Mouse (Mus musculus): ENCODE results near the gene Gpd1. TPM values are rescaled to one million over a fixed set of nuclear protein-coding genes. Genes with fewer than 3 reads are reported as not detected.

Gpd1 gene
- polyA plus RNA-seq, 1 experiment from 2014 or later: 0.53 TPM

DNA sequence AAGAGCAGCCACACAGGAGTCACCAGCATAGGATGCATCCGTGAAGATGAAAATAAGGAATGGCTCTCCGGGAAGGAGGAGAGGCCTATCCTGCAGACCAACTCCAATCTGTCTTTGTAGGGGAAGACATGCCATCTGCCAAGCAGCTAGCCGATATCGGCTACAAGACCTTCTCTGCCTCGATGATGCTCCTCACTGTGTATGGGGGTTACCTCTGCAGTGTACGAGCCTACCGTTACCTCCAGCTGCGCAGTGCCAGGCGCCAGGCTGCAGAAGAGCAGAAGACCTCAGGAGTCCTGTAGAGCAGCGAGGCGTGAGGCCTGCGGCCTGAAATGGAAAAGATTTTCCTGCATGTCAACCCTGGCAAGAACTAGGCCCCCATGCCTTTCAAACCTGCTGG is 10.2 kb downstream of the Gpd1 start:
- ATAC-seq (replicated peaks; ENCODE audit: low FRiP score) (no peak), DNase-seq (ENCODE audit: low spot score) (no peak)
- peaks cover 8% of the 10 kb centered on the region; the same call in 1 of the 2 replicates for H3K4me1 ChIP-seq (replicated peaks; ENCODE audit: control insufficient read depth, insufficient read depth, low read length)
- H3K4me3 ChIP-seq (ENCODE audit: low read depth, low read length): no peak overlapping the region
- H3K9ac ChIP-seq (ENCODE audit: low read length): no peak overlapping the region
- no peak overlapping the region for H3K4me2 ChIP-seq (ENCODE audit: low read depth, low read length, severe bottlenecking)
- H3K36me3 ChIP-seq (ENCODE audit: control insufficient read depth, insufficient read depth, low read length): peaks cover 3% of the 10 kb centered on the region; the same call in 1 of the 2 replicates
- no peak overlapping the region for H3K27ac ChIP-seq (ENCODE audit: low read depth, low read length)
- no peaks in the 10 kb centered on the region for H3K9me3 ChIP-seq (ENCODE audit: control insufficient read depth, low read length)
- H3K27me3 ChIP-seq (ENCODE audit: control insufficient read depth, insufficient read depth, low read length): no peaks in the 10 kb centered on the region
- WGBS: 96% methylated on average over 12 of the region's 12 CpGs

DNA sequence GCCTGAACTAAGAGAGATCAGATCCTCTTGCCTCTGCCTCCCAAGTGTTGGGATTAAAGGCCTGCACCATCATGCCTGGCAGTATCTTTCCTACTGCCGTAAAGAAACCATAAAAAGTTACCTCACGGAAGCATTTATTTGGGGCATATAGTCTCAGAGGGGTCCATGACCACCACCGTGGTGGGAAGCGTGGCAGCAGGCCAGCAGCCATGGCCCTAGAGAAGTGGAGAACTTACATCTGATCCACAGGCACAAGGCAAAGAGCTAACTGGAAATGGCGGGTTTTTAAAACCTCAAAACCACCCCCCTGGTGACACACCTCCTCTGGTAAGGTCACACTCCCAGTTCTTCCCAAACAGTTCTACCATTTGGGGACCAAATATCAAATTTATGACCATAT is 10.9 kb downstream of the Gpd1 start:
- Histone ChIP-seq H3K4me1 (replicated peaks; ENCODE audit: control insufficient read depth, insufficient read depth, low read length) (peaks cover 8% of the 10 kb centered on the region; the same call in 1 of the 2 replicates), H3K9me3 (ENCODE audit: control insufficient read depth, low read length) (no peaks in the 10 kb centered on the region), H3K27me3 (ENCODE audit: control insufficient read depth, insufficient read depth, low read length) (no peaks in the 10 kb centered on the region), H3K27ac (ENCODE audit: low read depth, low read length) (no peak overlapping the region), H3K36me3 (ENCODE audit: control insufficient read depth, insufficient read depth, low read length) (peaks cover 3% of the 10 kb centered on the region; the same call in 1 of the 2 replicates), H3K4me3 (ENCODE audit: low read depth, low read length) (no peak overlapping the region), H3K4me2 (ENCODE audit: low read depth, low read length, severe bottlenecking) (no peak overlapping the region), H3K9ac (ENCODE audit: low read length) (no peak overlapping the region)
- no peak for DNase-seq (ENCODE audit: low spot score)
- 97% methylated on average over 5 of the region's 5 CpGs for WGBS
- no peak for ATAC-seq (replicated peaks; ENCODE audit: low FRiP score)

DNA sequence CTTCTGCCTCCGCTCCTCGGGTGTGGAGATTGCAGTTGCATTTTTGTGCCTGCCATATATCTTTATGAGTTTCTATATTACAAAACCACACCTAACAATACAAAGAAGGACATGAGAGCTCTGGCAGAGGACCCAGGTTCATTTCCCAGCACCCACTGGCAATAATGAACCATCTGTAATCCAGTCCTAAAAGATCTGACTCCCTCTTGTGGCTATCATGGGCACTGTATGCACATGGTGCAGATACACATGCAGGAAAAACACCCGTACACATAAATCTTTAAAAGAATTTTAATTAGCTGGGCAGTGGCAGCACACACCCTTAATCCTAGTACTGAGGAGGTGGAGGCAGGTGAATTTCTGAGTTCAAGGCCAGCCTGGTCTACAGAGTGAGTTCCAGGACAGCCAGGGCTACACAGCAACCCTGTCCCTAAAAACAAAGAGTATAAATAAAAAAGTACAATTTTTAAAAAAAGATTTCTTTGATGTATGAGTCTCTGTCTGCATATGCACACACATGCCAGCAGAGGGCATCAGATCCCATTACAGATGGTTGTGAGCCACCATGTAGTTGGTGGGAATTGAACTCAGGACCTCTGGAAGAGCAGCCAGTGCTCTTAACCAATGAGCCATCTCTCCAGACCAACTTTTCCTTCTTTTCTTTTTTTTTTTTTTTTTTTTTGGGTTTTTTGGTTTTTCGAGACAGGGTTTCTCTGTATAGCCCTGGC is 11.9 kb downstream of the Gpd1 start:
- H3K27ac ChIP-seq (ENCODE audit: low read depth, low read length): no peak overlapping the region
- no peaks in the 10 kb centered on the region for H3K9me3 ChIP-seq (ENCODE audit: control insufficient read depth, low read length)
- WGBS: 95% methylated on average over 3 of the region's 4 CpGs
- DNase-seq (ENCODE audit: low spot score) (no peak), ATAC-seq (replicated peaks; ENCODE audit: low FRiP score) (no peak)
- H3K9ac ChIP-seq (ENCODE audit: low read length): no peak overlapping the region
- no peaks in the 10 kb centered on the region for H3K27me3 ChIP-seq (ENCODE audit: control insufficient read depth, insufficient read depth, low read length)
- H3K4me2 ChIP-seq (ENCODE audit: low read depth, low read length, severe bottlenecking): no peak overlapping the region
- H3K4me1 ChIP-seq (replicated peaks; ENCODE audit: control insufficient read depth, insufficient read depth, low read length): peaks cover 3% of the 10 kb centered on the region; the same call in 1 of the 2 replicates
- peaks cover 3% of the 10 kb centered on the region; the same call in 1 of the 2 replicates for H3K36me3 ChIP-seq (ENCODE audit: control insufficient read depth, insufficient read depth, low read length)
- no peak overlapping the region for H3K4me3 ChIP-seq (ENCODE audit: low read depth, low read length)

DNA sequence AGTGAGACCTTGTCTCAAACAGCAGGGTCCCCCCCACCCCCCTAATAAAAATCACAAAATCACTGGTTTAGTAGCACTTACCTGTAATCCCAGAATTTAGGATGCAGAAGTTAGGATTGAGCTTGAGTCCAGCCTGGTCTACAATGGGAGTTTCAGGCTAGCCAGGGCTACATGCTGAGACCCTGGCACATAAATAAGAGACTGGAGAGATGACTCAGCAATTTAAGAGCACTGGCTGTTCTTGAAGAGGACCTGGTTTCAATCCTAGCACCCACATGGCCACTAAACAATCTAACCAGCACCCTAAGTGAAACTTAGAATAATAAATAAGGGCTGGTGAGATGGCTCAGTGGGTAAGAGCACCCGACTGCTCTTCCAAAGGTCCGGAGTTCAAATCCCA is 13.9 kb downstream of the Gpd1 start:
- H3K9me3 ChIP-seq (ENCODE audit: control insufficient read depth, low read length): no peaks in the 10 kb centered on the region
- ATAC-seq (replicated peaks; ENCODE audit: low FRiP score) (no peak), DNase-seq (ENCODE audit: low spot score) (no peak)
- no peaks in the 10 kb centered on the region; the same call in 1 of the 2 replicates for H3K4me1 ChIP-seq (replicated peaks; ENCODE audit: control insufficient read depth, insufficient read depth, low read length)
- WGBS: 97% methylated on average over 2 of the region's 2 CpGs
- no peak overlapping the region for H3K4me3 ChIP-seq (ENCODE audit: low read depth, low read length)
- H3K27ac ChIP-seq (ENCODE audit: low read depth, low read length): no peak overlapping the region
- H3K36me3 ChIP-seq (ENCODE audit: control insufficient read depth, insufficient read depth, low read length): peaks cover 3% of the 10 kb centered on the region; the same call in 1 of the 2 replicates
- no peaks in the 10 kb centered on the region for H3K27me3 ChIP-seq (ENCODE audit: control insufficient read depth, insufficient read depth, low read length)
- H3K4me2 ChIP-seq (ENCODE audit: low read depth, low read length, severe bottlenecking): no peak overlapping the region
- H3K9ac ChIP-seq (ENCODE audit: low read length): no peak overlapping the region

DNA sequence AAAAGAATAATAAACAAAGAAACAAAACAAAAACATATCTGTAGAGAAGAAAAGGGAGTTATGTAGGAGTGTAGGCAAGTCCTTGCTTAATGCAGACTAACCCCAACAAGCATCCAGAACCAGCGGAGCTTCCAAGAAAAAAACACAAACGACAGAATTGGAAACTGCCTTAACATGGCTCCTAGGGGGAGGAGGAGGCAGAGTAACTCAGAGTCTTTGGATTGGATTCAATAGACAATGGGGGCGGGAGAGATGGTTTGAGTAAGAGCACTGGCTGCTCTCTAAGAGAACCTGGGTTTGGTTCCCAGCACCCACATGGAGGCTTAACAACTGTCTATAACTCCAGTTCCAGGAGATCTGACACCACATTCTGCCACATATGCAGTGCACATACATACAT is 14.4 kb downstream of the Gpd1 start:
- H3K9me3 ChIP-seq (ENCODE audit: control insufficient read depth, low read length): no peaks in the 10 kb centered on the region
- H3K4me1 ChIP-seq (replicated peaks; ENCODE audit: control insufficient read depth, insufficient read depth, low read length): no peaks in the 10 kb centered on the region; the same call in 1 of the 2 replicates
- ATAC-seq (replicated peaks; ENCODE audit: low FRiP score) (no peak), DNase-seq (ENCODE audit: low spot score) (no peak)
- no peaks in the 10 kb centered on the region for H3K27me3 ChIP-seq (ENCODE audit: control insufficient read depth, insufficient read depth, low read length)
- H3K9ac ChIP-seq (ENCODE audit: low read length): no peak overlapping the region
- no peak overlapping the region for H3K4me2 ChIP-seq (ENCODE audit: low read depth, low read length, severe bottlenecking)
- no peak overlapping the region for H3K4me3 ChIP-seq (ENCODE audit: low read depth, low read length)
- WGBS: 92% methylated on average over 3 of the region's 3 CpGs
- no peak overlapping the region for H3K27ac ChIP-seq (ENCODE audit: low read depth, low read length)
- H3K36me3 ChIP-seq (ENCODE audit: control insufficient read depth, insufficient read depth, low read length): peaks cover 3% of the 10 kb centered on the region; the same call in 1 of the 2 replicates

DNA sequence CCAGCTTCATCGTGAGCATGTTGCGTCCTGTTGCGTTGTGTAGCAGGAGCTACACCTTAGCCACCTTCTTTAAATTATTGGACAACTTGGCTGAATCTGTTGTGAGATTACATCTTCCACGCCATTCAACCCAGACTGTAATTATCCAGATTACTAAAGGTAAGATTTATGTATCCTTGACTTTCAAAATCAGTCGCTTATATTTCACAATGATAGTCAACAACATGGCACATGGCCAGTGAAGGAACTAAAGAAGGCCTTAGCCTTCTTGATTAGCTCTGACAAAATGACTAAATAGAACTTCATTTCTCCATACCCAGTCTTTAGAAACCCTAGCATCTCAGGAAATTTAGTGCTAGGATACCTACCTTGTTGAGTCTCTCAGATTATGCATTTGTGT is 15.9 kb downstream of the Gpd1 start:
- H3K9ac ChIP-seq (ENCODE audit: low read length): no peak overlapping the region
- no peak overlapping the region for H3K4me3 ChIP-seq (ENCODE audit: low read depth, low read length)
- H3K27me3 ChIP-seq (ENCODE audit: control insufficient read depth, insufficient read depth, low read length): no peaks in the 10 kb centered on the region
- ATAC-seq (replicated peaks; ENCODE audit: low FRiP score): no peak
- peaks cover 2% of the 10 kb centered on the region; the same call in 1 of the 2 replicates for H3K36me3 ChIP-seq (ENCODE audit: control insufficient read depth, insufficient read depth, low read length)
- WGBS: 94% methylated on average over 5 of the region's 5 CpGs
- no peaks in the 10 kb centered on the region for H3K9me3 ChIP-seq (ENCODE audit: control insufficient read depth, low read length)
- DNase-seq (ENCODE audit: low spot score): no peak
- no peak overlapping the region for H3K27ac ChIP-seq (ENCODE audit: low read depth, low read length)
- H3K4me2 ChIP-seq (ENCODE audit: low read depth, low read length, severe bottlenecking): no peak overlapping the region
- H3K4me1 ChIP-seq (replicated peaks; ENCODE audit: control insufficient read depth, insufficient read depth, low read length): no peaks in the 10 kb centered on the region

DNA sequence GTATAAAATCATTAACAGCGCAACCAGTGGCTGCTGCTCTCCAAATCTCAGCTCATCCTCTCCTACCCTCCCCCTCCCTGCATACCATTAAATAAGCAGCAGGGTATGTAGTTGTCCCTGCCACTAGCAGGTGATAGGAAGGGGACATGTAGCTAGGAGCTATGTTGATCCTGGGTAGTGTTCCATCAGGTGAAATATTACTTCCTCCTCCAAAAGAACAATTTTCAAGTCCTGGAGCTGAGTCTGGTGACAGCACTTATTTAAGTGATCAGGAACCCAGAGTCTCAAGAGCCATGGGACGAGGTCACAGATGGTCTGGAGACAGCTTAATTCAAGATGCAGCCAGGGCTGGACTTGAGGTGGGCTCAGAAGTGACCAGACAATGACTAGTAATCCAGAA is 18.3 kb downstream of the Gpd1 start:
- 91% methylated on average over 2 of the region's 2 CpGs for WGBS
- H3K27ac ChIP-seq (ENCODE audit: low read depth, low read length): no peak overlapping the region
- no peaks in the 10 kb centered on the region for H3K27me3 ChIP-seq (ENCODE audit: control insufficient read depth, insufficient read depth, low read length)
- DNase-seq (ENCODE audit: low spot score) (no peak), ATAC-seq (replicated peaks; ENCODE audit: low FRiP score) (no peak)
- H3K9ac ChIP-seq (ENCODE audit: low read length): no peak overlapping the region
- peaks cover 2% of the 10 kb centered on the region; the same call in 1 of the 2 replicates for H3K36me3 ChIP-seq (ENCODE audit: control insufficient read depth, insufficient read depth, low read length)
- no peaks in the 10 kb centered on the region for H3K9me3 ChIP-seq (ENCODE audit: control insufficient read depth, low read length)
- H3K4me1 ChIP-seq (replicated peaks; ENCODE audit: control insufficient read depth, insufficient read depth, low read length): no peaks in the 10 kb centered on the region
- no peak overlapping the region for H3K4me2 ChIP-seq (ENCODE audit: low read depth, low read length, severe bottlenecking)
- H3K4me3 ChIP-seq (ENCODE audit: low read depth, low read length): no peak overlapping the region

DNA sequence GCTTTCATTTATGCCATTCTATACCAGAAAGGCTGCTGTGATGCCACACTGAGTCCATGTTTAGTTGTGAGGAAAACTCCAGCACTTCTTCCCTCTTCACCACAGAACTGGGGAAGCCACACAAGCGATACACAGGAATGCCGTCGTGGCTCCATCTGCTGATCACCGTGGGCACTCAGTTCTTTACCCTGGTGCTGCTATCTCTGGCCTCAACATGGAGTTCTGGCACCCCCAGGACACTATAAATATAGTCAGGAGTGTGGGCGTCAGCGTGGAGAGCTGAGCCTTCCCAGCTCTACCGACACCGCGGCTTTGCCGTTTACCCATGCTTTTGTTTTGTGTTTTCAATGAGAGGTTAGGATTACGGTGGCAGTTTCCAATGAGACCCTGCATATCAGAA is 19.4 kb downstream of the Gpd1 start:
- WGBS: 94% methylated on average over 11 of the region's 11 CpGs
- H3K9ac ChIP-seq (ENCODE audit: low read length): no peak overlapping the region
- no peaks in the 10 kb centered on the region for H3K27me3 ChIP-seq (ENCODE audit: control insufficient read depth, insufficient read depth, low read length)
- H3K36me3 ChIP-seq (ENCODE audit: control insufficient read depth, insufficient read depth, low read length): peaks cover 2% of the 10 kb centered on the region; the same call in 1 of the 2 replicates
- DNase-seq (ENCODE audit: low spot score) (no peak), ATAC-seq (replicated peaks; ENCODE audit: low FRiP score) (no peak)
- H3K4me2 ChIP-seq (ENCODE audit: low read depth, low read length, severe bottlenecking): no peak overlapping the region
- no peaks in the 10 kb centered on the region for H3K4me1 ChIP-seq (replicated peaks; ENCODE audit: control insufficient read depth, insufficient read depth, low read length)
- no peak overlapping the region for H3K4me3 ChIP-seq (ENCODE audit: low read depth, low read length)
- H3K9me3 ChIP-seq (ENCODE audit: control insufficient read depth, low read length): no peaks in the 10 kb centered on the region
- no peak overlapping the region for H3K27ac ChIP-seq (ENCODE audit: low read depth, low read length)

DNA sequence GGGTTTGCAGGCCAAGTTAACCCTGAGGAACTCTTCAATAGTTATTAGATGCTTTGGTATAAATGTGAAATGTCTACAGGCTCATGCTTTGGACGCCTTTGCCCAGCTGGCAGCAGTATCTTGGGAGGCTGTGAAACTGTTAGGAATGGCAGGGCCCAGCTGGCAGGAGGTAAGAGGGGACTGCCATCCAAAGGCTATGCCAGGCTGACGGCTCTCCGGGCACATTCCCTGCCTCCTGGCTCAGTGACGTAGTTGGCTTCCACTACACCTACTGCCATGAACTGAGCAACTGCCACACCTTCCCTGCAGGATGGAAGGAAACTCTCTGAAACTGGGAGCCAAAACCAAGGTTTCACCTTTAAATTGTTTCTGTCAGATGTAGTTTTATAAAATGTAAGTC is 22.9 kb downstream of the Gpd1 start:
- Histone ChIP-seq H3K4me1 (replicated peaks; ENCODE audit: control insufficient read depth, insufficient read depth, low read length) (no peaks in the 10 kb centered on the region), H3K9me3 (ENCODE audit: control insufficient read depth, low read length) (no peaks in the 10 kb centered on the region), H3K9ac (ENCODE audit: low read length) (no peak overlapping the region), H3K27me3 (ENCODE audit: control insufficient read depth, insufficient read depth, low read length) (no peaks in the 10 kb centered on the region), H3K27ac (ENCODE audit: low read depth, low read length) (no peak overlapping the region), H3K36me3 (ENCODE audit: control insufficient read depth, insufficient read depth, low read length) (peaks cover 2% of the 10 kb centered on the region; the same call in 1 of the 2 replicates), H3K4me2 (ENCODE audit: low read depth, low read length, severe bottlenecking) (no peak overlapping the region), H3K4me3 (ENCODE audit: low read depth, low read length) (no peak overlapping the region)
- 93% methylated on average over 4 of the region's 4 CpGs for whole genome bisulfite sequencing
- no peak for DNase-seq (ENCODE audit: low spot score)
- no peak for ATAC-seq (replicated peaks; ENCODE audit: low FRiP score)

Measured in forebrain, embryonic 11.5 days (tissue).